Mouse (Mus musculus) lung, postnatal 0 days (tissue): Measurements from ENCODE around the gene Insig2.

Source experiments
- CTCF ChIP-seq: IDR thresholded peaks from 2 replicates; pipeline ENCODE4 v1.5.1; 2016; ENCODE audit warnings: antibody characterized with exemption, mild to moderate bottlenecking
- EP300 ChIP-seq: IDR thresholded peaks from 2 replicates; pipeline ENCODE4 v1.6.1; 2016; ENCODE audit warnings: antibody characterized with exemption, mild to moderate bottlenecking, control low read depth

DNA sequence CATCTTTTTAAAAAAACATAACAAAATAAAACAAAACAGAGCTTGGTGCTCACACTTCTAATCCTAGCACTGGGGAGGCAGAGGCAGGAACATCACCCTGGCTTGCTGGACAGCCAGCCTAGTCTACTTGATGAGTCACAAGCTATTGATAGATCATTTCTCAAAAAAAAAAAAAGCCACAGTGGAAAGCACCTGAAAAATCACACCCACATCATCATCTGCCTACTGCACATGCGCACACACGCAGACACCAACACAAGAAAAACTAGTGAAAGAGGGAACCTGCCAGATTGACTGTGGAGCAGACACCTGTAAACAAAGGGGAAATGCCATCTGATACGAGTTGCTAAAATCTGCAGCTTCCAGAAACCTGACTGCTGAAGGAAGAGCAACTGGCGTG, 54.9 kb downstream of the Insig2 start:
- no peak for TF ChIP-seq CTCF
- no peak for TF ChIP-seq EP300
